Mouse (Mus musculus) midbrain, embryonic 14.5 days (tissue): ENCODE measurements around the gene Tnks1bp1. TPM values are rescaled to one million over a fixed set of nuclear protein-coding genes. Genes with fewer than 3 reads are reported as not detected.

Experiments used
- ATAC-seq: fragments of 200-750 bp; cut with Nextera tagmentation; 2 replicates; pipeline ENCODE4 v1.8.0; 2017; ENCODE audit warnings: moderate number of reproducible peaks, moderate library complexity; ENCODE audit not compliant: low FRiP score, low TSS enrichment
- DNase-seq: peaks from one replicate; pipeline ENCODE4 v3.0.0-alpha.2; 2015
- H3K27ac ChIP-seq: fragments of 300-500 bp; sonication (generic); replicated peaks from 2 replicates; pipeline ENCODE4 v1.5.1; 2014; ENCODE audit warnings: mild to moderate bottlenecking, low read depth, low read length, moderate library complexity
- H3K27me3 ChIP-seq: fragments of 300-500 bp; sonication (generic); 2 replicates; pipeline ENCODE4 v1.6.1; 2014; ENCODE audit warnings: low read length, control low read depth, mixed read lengths; ENCODE audit not compliant: control insufficient read depth, insufficient read depth
- H3K36me3 ChIP-seq: fragments of 300-500 bp; sonication (generic); 2 replicates; pipeline ENCODE4 v1.6.1; 2014; ENCODE audit warnings: low read length, control low read depth; ENCODE audit not compliant: control insufficient read depth, insufficient read depth
- H3K4me1 ChIP-seq: fragments of 300-500 bp; sonication (generic); 2 replicates; pipeline ENCODE4 v1.6.1; 2014; ENCODE audit warnings: mild to moderate bottlenecking, antibody characterized with exemption, low read length, control low read depth; ENCODE audit not compliant: control insufficient read depth, insufficient read depth
- H3K4me2 ChIP-seq: fragments of 300-500 bp; sonication (generic); 2 replicates; pipeline ENCODE4 v1.6.1; 2014; ENCODE audit warnings: mild to moderate bottlenecking, low read length, moderate library complexity
- H3K4me3 ChIP-seq: fragments of 300-500 bp; sonication (generic); replicated peaks from 2 replicates; pipeline ENCODE4 v1.5.1; 2014; ENCODE audit warnings: low read depth, low read length
- H3K9ac ChIP-seq: fragments of 300-500 bp; sonication (generic); replicated peaks from 2 replicates; pipeline ENCODE4 v1.6.1; 2014; ENCODE audit warnings: mild to moderate bottlenecking, low read length, moderate library complexity
- H3K9me3 ChIP-seq: fragments of 300-500 bp; sonication (generic); 2 replicates; pipeline ENCODE4 v1.6.1; 2016; ENCODE audit warnings: low read length, control low read depth, mixed read lengths; ENCODE audit not compliant: control insufficient read depth
- WGBS: fragments of 180-500 bp; shearing (Covaris S2); extraction: QIAGEN DNeasy Blood & Tissue Kit; methylation state at CpG from one replicate; pipeline ENCODE4 v1.1.7; 2014; 5-methylcytosine and 5-hydroxymethylcytosine counted together
- polyA plus RNA-seq: library from polyadenylated mRNA; unstranded; fragments of >200 nt; fragmentation: Nextera tagmentation; extraction: Ambion mirVana; gene quantifications from 2 replicates; pipeline ENCODE4 v1.2.1, GENCODE M21; 2014

Gene Tnks1bp1
- polyA plus RNA-seq, 1 experiment from 2014 or later, result 7.9 TPM

GRCm38 (mm10) chr2:85011906-85012604 lies 35.8 kb upstream of the Tnks1bp1 start:
- DNase-seq, result no peak
- Histone ChIP-seq H3K4me1 (no peaks in the 10 kb centered on the region), H3K9me3 (no peaks in the 10 kb centered on the region), H3K4me2 (no peak overlapping the region), H3K9ac (no peak overlapping the region), H3K27me3 (no peaks in the 10 kb centered on the region), H3K36me3 (no peaks in the 10 kb centered on the region), H3K4me3 (no peak overlapping the region), H3K27ac (no peak overlapping the region)
- 82% methylated on average over 9 of the region's 9 CpGs for WGBS
- ATAC-seq, result no peak

GRCm38 (mm10) chr2:85012679-85013078 lies 35.1 kb upstream of the Tnks1bp1 start:
- DNase-seq, result no peak
- no peaks in the 10 kb centered on the region for H3K9me3 ChIP-seq
- ATAC-seq, result no peak
- no peaks in the 10 kb centered on the region for H3K4me1 ChIP-seq
- no peak overlapping the region for H3K4me3 ChIP-seq
- H3K4me2 ChIP-seq, result no peak overlapping the region
- H3K9ac ChIP-seq, result no peak overlapping the region
- 88% methylated on average over 14 of the region's 14 CpGs for WGBS
- no peak overlapping the region for H3K27ac ChIP-seq
- H3K27me3 ChIP-seq, result no peaks in the 10 kb centered on the region
- no peaks in the 10 kb centered on the region for H3K36me3 ChIP-seq

GRCm38 (mm10) chr2:85013826-85014587 lies 33.8 kb upstream of the Tnks1bp1 start:
- WGBS, result 83% methylated on average over 5 of the region's 5 CpGs
- Histone ChIP-seq H3K4me2 (no peak overlapping the region), H3K9ac (no peak overlapping the region), H3K4me1 (no peaks in the 10 kb centered on the region), H3K27me3 (no peaks in the 10 kb centered on the region), H3K36me3 (no peaks in the 10 kb centered on the region), H3K27ac (no peak overlapping the region), H3K9me3 (no peaks in the 10 kb centered on the region), H3K4me3 (no peak overlapping the region)
- ATAC-seq (no peak), DNase-seq (no peak)

GRCm38 (mm10) chr2:85014588-85014982 lies 33.2 kb upstream of the Tnks1bp1 start:
- Histone ChIP-seq H3K4me3 (no peak overlapping the region), H3K9ac (no peak overlapping the region), H3K27ac (no peak overlapping the region), H3K4me2 (no peak overlapping the region), H3K4me1 (no peaks in the 10 kb centered on the region), H3K36me3 (no peaks in the 10 kb centered on the region), H3K9me3 (no peaks in the 10 kb centered on the region), H3K27me3 (no peaks in the 10 kb centered on the region)
- no peak for ATAC-seq
- no peak for DNase-seq
- WGBS, result 82% methylated on average over 3 of the region's 3 CpGs

- ATAC-seq, result no peak
- no peaks in the 10 kb centered on the region for H3K4me1 ChIP-seq
- H3K4me2 ChIP-seq, result no peak overlapping the region
- H3K9ac ChIP-seq, result no peak overlapping the region
- H3K27me3 ChIP-seq, result no peaks in the 10 kb centered on the region
- no peaks in the 10 kb centered on the region for H3K36me3 ChIP-seq
- no peaks in the 10 kb centered on the region for H3K9me3 ChIP-seq
- DNase-seq, result peak; percentile 58
- WGBS, result 24% methylated on average over 4 of the region's 4 CpGs
- H3K27ac ChIP-seq, result no peak overlapping the region
- no peak overlapping the region for H3K4me3 ChIP-seq
Measured at GRCm38 (mm10) chr2:85022043-85022442, 25.8 kb upstream of the Tnks1bp1 start.

- Histone ChIP-seq H3K4me1 (no peaks in the 10 kb centered on the region), H3K9ac (no peak overlapping the region), H3K9me3 (no peaks in the 10 kb centered on the region), H3K4me2 (no peak overlapping the region), H3K27ac (no peak overlapping the region), H3K36me3 (no peaks in the 10 kb centered on the region), H3K4me3 (no peak overlapping the region), H3K27me3 (no peaks in the 10 kb centered on the region)
- ATAC-seq (no peak), DNase-seq (no peak)
- WGBS, result 86% methylated on average over 3 of the region's 3 CpGs
Measured at GRCm38 (mm10) chr2:85026178-85026577, 21.6 kb upstream of the Tnks1bp1 start.

- Histone ChIP-seq H3K27me3 (no peaks in the 10 kb centered on the region), H3K9ac (no peak overlapping the region), H3K27ac (no peak overlapping the region), H3K4me3 (no peak overlapping the region), H3K4me2 (no peak overlapping the region), H3K4me1 (no peaks in the 10 kb centered on the region), H3K36me3 (no peaks in the 10 kb centered on the region), H3K9me3 (no peaks in the 10 kb centered on the region)
- ATAC-seq, result no peak
- DNase-seq, result no peak
- WGBS, result 77% methylated on average over 5 of the region's 5 CpGs
Measured at GRCm38 (mm10) chr2:85027281-85027680, 20.5 kb upstream of the Tnks1bp1 start.

GRCm38 (mm10) chr2:85029897-85030296 lies 17.9 kb upstream of the Tnks1bp1 start:
- ATAC-seq (no peak), DNase-seq (no peak)
- no peak overlapping the region for H3K4me2 ChIP-seq
- H3K9ac ChIP-seq, result no peak overlapping the region
- H3K36me3 ChIP-seq, result no peaks in the 10 kb centered on the region
- no peaks in the 10 kb centered on the region for H3K4me1 ChIP-seq
- 64% methylated on average over 6 of the region's 6 CpGs for whole genome bisulfite sequencing
- no peak overlapping the region for H3K4me3 ChIP-seq
- H3K27me3 ChIP-seq, result no peaks in the 10 kb centered on the region
- no peaks in the 10 kb centered on the region for H3K9me3 ChIP-seq
- no peak overlapping the region for H3K27ac ChIP-seq

- H3K4me3 ChIP-seq, result no peak overlapping the region
- H3K4me1 ChIP-seq, result no peaks in the 10 kb centered on the region
- no peak overlapping the region for H3K4me2 ChIP-seq
- WGBS, result 71% methylated on average over 6 of the region's 6 CpGs
- H3K9ac ChIP-seq, result no peak overlapping the region
- H3K9me3 ChIP-seq, result no peaks in the 10 kb centered on the region
- H3K36me3 ChIP-seq, result no peaks in the 10 kb centered on the region
- no peak for ATAC-seq
- H3K27ac ChIP-seq, result no peak overlapping the region
- no peak for DNase-seq
- no peaks in the 10 kb centered on the region for H3K27me3 ChIP-seq
Measured at GRCm38 (mm10) chr2:85030989-85031388, 16.8 kb upstream of the Tnks1bp1 start.
